Mouse (Mus musculus): ENCODE measurements around the gene Dclk1. TPM values are rescaled to one million over a fixed set of nuclear protein-coding genes. Genes with fewer than 3 reads are reported as not detected.

Dclk1 gene
- polyA plus RNA-seq, 1 experiment: 89.6 TPM

DNA sequence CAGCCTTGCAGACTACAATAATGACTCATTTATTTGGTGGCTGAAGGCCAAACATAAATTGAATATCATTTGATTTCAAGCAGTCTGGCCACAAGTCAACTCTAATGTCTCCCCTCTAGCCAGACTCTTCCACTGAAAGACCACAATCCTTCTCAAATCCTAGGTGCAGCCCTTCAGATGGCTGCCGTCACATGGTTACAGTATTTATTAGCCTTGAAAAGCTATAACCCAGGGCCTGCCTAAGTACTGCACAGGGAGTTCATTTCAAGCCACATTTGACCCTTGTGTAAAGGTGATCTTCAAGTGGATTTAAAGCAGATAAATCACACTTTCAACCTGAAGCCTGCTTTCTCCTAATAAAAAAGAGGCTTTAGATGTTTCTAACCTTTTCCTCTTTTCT, 192.1 kb downstream of the Dclk1 start:
- H3K4me1 ChIP-seq (ENCODE audit: control insufficient read depth, insufficient read depth, low read length): peaks cover 8% of the 10 kb centered on the region
- no peak overlapping the region for H3K4me3 ChIP-seq (ENCODE audit: insufficient read depth, low read length)
- TF ChIP-seq CTCF (IDR thresholded peaks at IDR 0.05; ENCODE audit: borderline replicate concordance, insufficient read depth, low read length) (no peak), POLR2A (IDR thresholded peaks at IDR 0.05; ENCODE audit: low read depth, low read length) (no peak)
- peak overlapping the region; percentile 23; the same call in 1 of the 2 replicates for H3K27ac ChIP-seq (ENCODE audit: insufficient read depth, low read length)

DNA sequence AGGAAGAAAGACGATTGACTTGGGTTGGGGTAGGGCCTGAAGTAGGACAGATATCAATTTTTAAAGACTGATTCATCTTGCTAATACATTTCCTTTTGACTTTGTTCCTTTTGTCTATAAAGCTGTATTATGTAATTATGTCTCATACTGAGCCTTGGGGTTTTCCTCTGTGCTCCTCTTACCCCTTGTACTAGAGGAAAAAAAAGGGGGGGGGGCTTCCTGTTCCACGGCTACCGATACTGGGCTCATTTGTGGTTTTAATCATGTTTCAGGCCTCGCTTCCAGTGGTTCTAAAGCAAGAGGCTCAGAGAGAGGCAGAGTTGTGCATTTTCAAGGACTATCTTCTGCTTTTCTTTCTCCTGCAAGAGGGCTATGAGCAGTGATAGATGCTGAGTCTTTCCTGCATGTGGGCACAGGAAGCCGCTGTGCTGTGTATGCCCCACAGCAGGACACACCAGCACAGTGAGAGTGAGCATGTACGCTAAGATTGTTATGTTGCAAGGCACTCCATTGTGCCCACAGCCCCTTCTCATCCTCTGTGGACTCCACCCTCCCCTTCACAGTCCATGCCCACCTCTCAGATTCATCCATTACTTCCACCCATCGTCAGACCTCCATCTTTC, 196.8 kb downstream of the Dclk1 start:
- TF ChIP-seq CTCF (IDR thresholded peaks at IDR 0.05; ENCODE audit: borderline replicate concordance, insufficient read depth, low read length): no peak
- TF ChIP-seq POLR2A (IDR thresholded peaks at IDR 0.05; ENCODE audit: low read depth, low read length): no peak
- H3K4me1 ChIP-seq (ENCODE audit: control insufficient read depth, insufficient read depth, low read length): peaks cover 9% of the 10 kb centered on the region
- H3K27ac ChIP-seq (ENCODE audit: insufficient read depth, low read length): no peak overlapping the region
- H3K4me3 ChIP-seq (ENCODE audit: insufficient read depth, low read length): no peak overlapping the region

DNA sequence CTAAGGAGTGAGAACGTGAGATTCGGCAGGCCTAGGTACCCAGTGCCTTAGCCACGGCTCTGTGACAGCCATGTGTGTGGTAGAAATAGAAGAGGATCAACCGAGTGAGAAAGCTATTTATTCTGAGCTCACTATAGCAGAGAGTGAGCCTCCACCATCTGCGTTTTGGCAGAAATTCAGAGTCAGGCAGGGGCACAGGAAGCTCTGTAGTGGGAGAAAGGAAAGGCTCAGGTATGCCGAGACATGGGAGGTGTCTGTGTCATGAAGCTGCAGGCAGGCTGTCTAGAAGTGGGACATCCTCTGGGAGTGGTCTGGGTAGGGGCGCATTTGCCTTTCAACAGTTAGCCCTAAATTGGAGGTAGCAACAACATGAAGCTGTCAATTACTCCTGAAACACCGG, 198.2 kb downstream of the Dclk1 start:
- TF ChIP-seq POLR2A (IDR thresholded peaks at IDR 0.05; ENCODE audit: low read depth, low read length) (no peak), CTCF (IDR thresholded peaks at IDR 0.05; ENCODE audit: borderline replicate concordance, insufficient read depth, low read length) (no peak)
- Histone ChIP-seq H3K27ac (ENCODE audit: insufficient read depth, low read length) (no peak overlapping the region), H3K4me1 (ENCODE audit: control insufficient read depth, insufficient read depth, low read length) (peaks cover 7% of the 10 kb centered on the region), H3K4me3 (ENCODE audit: insufficient read depth, low read length) (no peak overlapping the region)

DNA sequence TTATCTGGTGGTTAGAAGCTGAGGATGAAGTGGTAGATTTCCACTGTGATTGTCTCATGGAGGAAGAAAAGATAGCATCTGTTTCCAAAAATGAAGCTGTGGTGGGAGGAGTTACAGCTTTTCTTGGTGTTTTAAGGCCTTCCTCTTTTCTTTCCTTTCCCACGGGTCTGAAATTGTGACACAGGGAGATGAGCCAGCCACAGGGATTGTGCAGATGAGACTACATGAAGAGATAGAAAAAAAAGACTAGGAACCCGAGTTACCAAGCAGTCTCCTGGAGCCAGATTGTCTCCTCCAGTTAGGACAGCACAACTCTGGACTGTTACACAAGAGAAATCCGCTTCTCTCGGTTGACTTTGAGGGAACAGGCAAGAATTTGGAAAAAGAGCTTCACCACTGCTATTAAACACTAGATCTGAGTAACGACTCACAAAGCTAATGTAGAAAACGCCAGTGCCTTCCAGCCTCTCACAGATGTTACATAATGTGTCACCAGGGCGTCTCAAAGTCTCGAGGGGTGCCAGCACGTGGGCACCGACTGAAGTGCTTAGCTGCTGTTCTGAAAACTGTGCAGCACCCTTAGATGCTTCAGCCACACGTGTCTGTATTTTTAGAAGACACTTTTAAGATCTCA, 200.0 kb downstream of the Dclk1 start:
- TF ChIP-seq CTCF (IDR thresholded peaks at IDR 0.05; ENCODE audit: borderline replicate concordance, insufficient read depth, low read length) (no peak), POLR2A (IDR thresholded peaks at IDR 0.05; ENCODE audit: low read depth, low read length) (no peak)
- no peak overlapping the region for H3K27ac ChIP-seq (ENCODE audit: insufficient read depth, low read length)
- H3K4me1 ChIP-seq (ENCODE audit: control insufficient read depth, insufficient read depth, low read length): peaks cover 6% of the 10 kb centered on the region
- H3K4me3 ChIP-seq (ENCODE audit: insufficient read depth, low read length): no peak overlapping the region

DNA sequence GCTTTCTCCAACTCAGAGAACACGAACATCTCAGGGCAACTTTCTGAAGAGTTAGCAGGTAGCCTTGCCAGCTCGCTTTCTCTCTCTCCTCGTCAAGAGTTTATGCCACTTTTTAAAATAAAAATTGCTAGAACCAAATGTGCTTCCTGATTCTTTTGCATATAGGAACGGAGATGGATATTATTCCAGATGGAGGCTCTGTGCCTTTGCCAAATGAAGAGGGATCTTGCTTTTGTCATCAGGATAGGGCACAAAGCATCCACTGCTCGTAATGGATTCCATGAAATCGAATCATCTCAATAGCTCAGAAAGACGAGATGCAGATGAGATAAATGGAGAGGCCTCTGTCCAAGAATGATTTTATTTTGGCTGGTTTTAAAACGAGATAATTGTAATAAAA, 201.1 kb downstream of the Dclk1 start:
- TF ChIP-seq POLR2A (IDR thresholded peaks at IDR 0.05; ENCODE audit: low read depth, low read length): no peak
- no peak for TF ChIP-seq CTCF (IDR thresholded peaks at IDR 0.05; ENCODE audit: borderline replicate concordance, insufficient read depth, low read length)
- H3K4me1 ChIP-seq (ENCODE audit: control insufficient read depth, insufficient read depth, low read length): peaks cover 8% of the 10 kb centered on the region
- no peak overlapping the region for H3K4me3 ChIP-seq (ENCODE audit: insufficient read depth, low read length)

DNA sequence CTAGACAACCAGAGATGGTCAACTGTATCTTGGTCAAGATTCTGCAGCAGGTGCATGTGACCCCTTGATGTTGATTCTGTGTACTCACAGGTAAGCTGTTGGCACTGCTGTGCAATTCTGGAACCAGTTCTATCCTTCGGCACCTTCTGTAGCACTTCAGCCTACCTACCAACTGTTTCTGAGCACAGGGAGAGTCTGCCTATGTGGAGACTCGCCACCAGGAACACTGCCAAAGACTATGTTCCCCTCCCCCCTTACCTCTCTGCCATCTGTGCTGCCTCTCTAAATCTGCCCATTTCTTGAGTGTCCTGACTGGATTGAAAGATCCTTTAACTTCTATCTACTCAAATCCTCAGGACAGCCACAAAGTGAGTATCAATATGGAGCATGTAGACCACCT, 201.6 kb downstream of the Dclk1 start:
- Histone ChIP-seq H3K27ac (ENCODE audit: insufficient read depth, low read length) (no peak overlapping the region), H3K4me1 (ENCODE audit: control insufficient read depth, insufficient read depth, low read length) (peaks cover 8% of the 10 kb centered on the region), H3K4me3 (ENCODE audit: insufficient read depth, low read length) (no peak overlapping the region)
- TF ChIP-seq CTCF (IDR thresholded peaks at IDR 0.05; ENCODE audit: borderline replicate concordance, insufficient read depth, low read length) (no peak), POLR2A (IDR thresholded peaks at IDR 0.05; ENCODE audit: low read depth, low read length) (no peak)

More for the DNA sequence above, 201.1 kb downstream of the Dclk1 start:
- no peak overlapping the region for H3K27ac ChIP-seq (ENCODE audit: insufficient read depth, low read length)

DNA sequence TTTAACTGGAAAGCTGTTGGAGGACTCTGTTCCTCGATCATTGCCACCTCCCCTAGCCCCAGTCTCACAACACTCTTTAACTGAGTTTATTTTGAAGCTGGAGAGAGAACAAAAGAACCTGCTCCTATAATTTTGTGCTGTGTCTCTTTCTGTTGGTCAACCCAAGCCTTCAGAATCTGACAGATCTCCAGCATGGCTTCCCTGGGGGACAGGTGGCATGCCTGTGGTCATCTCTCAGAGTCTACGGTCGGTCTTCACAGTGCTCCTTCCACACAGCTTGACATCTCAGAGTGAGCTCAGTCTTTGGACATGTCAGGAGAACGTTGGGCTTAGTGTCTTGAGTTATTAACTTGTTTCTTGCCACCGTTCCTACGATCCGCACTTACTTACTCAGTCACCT, 204.5 kb downstream of the Dclk1 start:
- H3K4me3 ChIP-seq (ENCODE audit: insufficient read depth, low read length): no peak overlapping the region
- TF ChIP-seq POLR2A (IDR thresholded peaks at IDR 0.05; ENCODE audit: low read depth, low read length): no peak
- no peak for TF ChIP-seq CTCF (IDR thresholded peaks at IDR 0.05; ENCODE audit: borderline replicate concordance, insufficient read depth, low read length)
- H3K27ac ChIP-seq (ENCODE audit: insufficient read depth, low read length): no peak overlapping the region
- 0 out of 2 replicates have a peak, but pooled peaks cover 2% of the 10 kb centered on the region for H3K4me1 ChIP-seq (ENCODE audit: control insufficient read depth, insufficient read depth, low read length)

DNA sequence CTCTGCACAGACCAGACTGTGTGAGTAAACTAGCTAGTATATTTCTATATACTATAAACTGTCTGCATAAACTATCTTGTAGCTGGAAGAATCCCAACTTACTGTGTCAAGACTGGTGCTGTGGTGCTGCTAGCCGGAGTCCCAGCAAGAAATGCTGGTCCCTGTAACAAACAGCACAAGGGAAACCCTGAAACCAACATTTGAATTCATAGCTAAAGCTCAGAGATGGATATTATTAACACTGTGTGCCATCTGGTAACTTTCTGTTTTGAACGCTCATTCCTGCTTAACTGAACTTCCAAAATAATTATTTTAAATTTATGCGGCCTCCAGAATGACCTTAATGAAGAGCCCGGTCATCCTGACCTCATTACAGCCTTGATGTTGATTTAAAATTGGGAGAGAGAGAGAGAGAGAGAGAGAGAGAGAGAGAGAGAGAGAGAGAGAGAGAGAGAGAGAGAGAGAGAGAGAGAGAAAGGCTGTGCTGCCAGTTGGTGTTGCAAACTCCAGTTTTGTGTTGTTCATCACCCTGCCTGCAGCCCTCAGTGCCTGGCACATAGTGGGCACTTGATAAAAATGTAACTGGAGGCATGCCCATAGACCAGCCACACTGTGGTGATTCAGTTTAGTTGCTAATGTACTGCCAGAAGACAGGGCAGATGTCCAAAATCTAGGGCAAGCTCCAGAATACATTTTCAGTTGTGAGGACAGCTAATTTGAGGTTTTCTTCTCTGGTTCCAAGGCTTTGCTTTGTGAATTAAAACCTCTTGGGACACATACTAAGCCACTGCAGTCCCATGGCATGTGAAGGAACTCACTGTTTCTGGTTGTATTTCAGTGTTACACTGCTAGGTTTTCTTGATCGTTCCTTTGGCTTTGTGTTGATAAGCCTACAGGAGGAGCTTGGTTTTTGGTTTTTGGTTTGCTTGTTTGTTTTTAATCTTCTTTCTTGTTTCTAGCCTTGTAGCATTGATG, 205.6 kb downstream of the Dclk1 start:
- Histone ChIP-seq H3K4me1 (ENCODE audit: control insufficient read depth, insufficient read depth, low read length) (0 out of 2 replicates have a peak, but pooled peaks cover 2% of the 10 kb centered on the region), H3K27ac (ENCODE audit: insufficient read depth, low read length) (peak overlapping the region; percentile 53; the same call in 1 of the 2 replicates), H3K4me3 (ENCODE audit: insufficient read depth, low read length) (no peak overlapping the region)
- TF ChIP-seq CTCF (IDR thresholded peaks at IDR 0.05; ENCODE audit: borderline replicate concordance, insufficient read depth, low read length) (no peak), POLR2A (IDR thresholded peaks at IDR 0.05; ENCODE audit: low read depth, low read length) (no peak)

DNA sequence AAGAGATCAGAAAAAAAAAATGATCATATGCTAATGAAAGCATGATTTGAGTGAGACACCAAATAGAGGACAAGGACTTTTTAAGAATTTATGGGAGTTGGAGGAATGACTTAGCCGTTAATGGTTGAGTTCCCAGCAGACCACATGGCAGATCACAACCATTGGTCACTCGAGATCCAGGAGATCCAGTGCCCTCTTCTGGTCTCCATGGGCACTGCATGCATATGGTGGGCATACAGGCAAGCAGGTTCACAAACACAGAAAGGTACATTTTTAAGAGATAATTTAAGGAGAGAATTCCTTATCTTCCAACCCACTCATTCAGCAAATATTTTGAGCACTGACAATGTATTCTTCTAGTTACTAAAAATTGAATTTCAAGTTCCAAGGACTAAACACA, 207.0 kb downstream of the Dclk1 start:
- H3K27ac ChIP-seq (ENCODE audit: insufficient read depth, low read length): no peak overlapping the region
- no peak for TF ChIP-seq CTCF (IDR thresholded peaks at IDR 0.05; ENCODE audit: borderline replicate concordance, insufficient read depth, low read length)
- no peak for TF ChIP-seq POLR2A (IDR thresholded peaks at IDR 0.05; ENCODE audit: low read depth, low read length)
- 0 out of 2 replicates have a peak, but pooled peaks cover 2% of the 10 kb centered on the region for H3K4me1 ChIP-seq (ENCODE audit: control insufficient read depth, insufficient read depth, low read length)
- H3K4me3 ChIP-seq (ENCODE audit: insufficient read depth, low read length): no peak overlapping the region
